ENCODE assay signal across 10 mouse cellular contexts in the genomic region with DNA sequence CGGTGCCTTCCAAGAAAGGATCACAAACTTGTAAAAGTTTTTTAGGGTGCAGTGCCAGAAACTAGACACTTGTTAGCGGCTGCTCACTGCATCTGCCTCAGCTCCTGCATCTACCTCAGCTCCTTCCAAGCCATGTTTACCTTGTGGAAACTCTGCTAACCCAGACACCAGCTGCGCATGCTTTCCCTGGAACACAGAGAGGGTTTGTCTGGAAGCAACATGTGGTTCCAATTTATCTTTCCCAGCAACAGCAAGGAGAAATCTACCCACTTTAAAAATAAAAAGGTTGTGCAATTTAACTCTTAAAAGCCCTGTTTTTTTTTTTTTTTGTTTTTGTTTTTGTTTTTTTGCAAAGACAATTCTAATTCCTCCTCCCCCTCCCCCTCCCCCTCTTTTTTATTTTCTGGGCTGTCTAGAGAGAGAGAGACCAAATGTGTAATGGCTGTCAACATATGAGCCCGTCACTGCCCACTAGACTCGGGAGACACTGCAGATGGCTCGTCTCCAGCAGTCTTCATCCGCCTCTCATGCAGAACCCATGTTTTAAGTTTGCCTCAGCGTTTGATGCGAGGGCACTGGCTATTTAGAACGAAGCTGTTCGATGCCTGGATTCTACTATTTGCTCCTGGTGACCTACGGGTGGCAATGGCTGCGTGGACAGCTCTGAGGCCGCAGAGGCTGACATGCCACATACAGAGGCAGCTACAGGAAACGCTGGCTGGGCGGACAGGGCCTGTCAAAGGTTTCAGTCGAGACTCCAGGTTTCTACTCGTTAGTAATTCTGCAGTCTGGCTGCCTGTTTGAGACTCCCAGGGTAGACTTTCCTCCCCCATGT.
DNase-seq lines count a peak whose midpoint lies in the region; ATAC-seq and TF ChIP-seq lines count a peak whose summit lies in the region.
"Had no signal": no experiment of that assay in that cellular context is flagged by ENCODE, and none has a peak within 500 bp of the region (broad histone marks: within the 10 kb centered on the region; RNA-seq: fewer than 3 reads in every experiment).

No protein-coding gene starts in this region.

- no peak for ATAC-seq in heart, embryonic 13.5 days (ENCODE audit: extremely low read depth, insufficient number of reproducible peaks, low FRiP score, low TSS enrichment)
- ATAC-seq in embryonic facial prominence, embryonic 12.5 days (ENCODE audit: insufficient number of reproducible peaks, insufficient read depth, low FRiP score, low TSS enrichment): peak; percentile 73; the same call in 1 of the 2 replicates
- ATAC-seq in limb, embryonic 12.5 days (ENCODE audit: insufficient number of reproducible peaks, insufficient read depth, low FRiP score, low TSS enrichment, low read depth): 0 out of 2 replicates have a peak, but pooled peaks have one; percentile 57
- no peak for ATAC-seq in midbrain, postnatal 0 days (ENCODE audit: low FRiP score)

- H3K27ac ChIP-seq in heart, embryonic 13.5 days (replicated peaks): peak overlapping the region; percentile 80
- peak overlapping the region; percentile 96 for H3K27ac ChIP-seq in embryonic facial prominence, embryonic 12.5 days
- peak overlapping the region; percentile 97 for H3K27ac ChIP-seq in limb, embryonic 12.5 days
- no peak overlapping the region for H3K27ac ChIP-seq in midbrain, postnatal 0 days (ENCODE audit: low read depth, low read length)

- no peaks in the 10 kb centered on the region for H3K9me3 ChIP-seq in heart, embryonic 13.5 days
- H3K9me3 ChIP-seq in embryonic facial prominence, embryonic 12.5 days: no peaks in the 10 kb centered on the region
- 0 out of 2 replicates have a peak, but pooled peaks cover 4% of the 10 kb centered on the region for H3K9me3 ChIP-seq in limb, embryonic 12.5 days
- no peaks in the 10 kb centered on the region for H3K9me3 ChIP-seq in midbrain, postnatal 0 days (ENCODE audit: low read length)

- H3K27me3 ChIP-seq in heart, embryonic 13.5 days (replicated peaks): no peaks in the 10 kb centered on the region
- no peaks in the 10 kb centered on the region for H3K27me3 ChIP-seq in embryonic facial prominence, embryonic 12.5 days
- H3K27me3 ChIP-seq in limb, embryonic 12.5 days: no peaks in the 10 kb centered on the region
- no peaks in the 10 kb centered on the region for H3K27me3 ChIP-seq in midbrain, postnatal 0 days (ENCODE audit: insufficient read depth, low read length)
- H3K27me3 ChIP-seq: megakaryocyte, embryonic 14.5 days had no signal

- 52% methylated on average over 18 of the region's 18 CpGs for WGBS in heart, embryonic 13.5 days
- 27% methylated on average over 18 of the region's 18 CpGs for WGBS in embryonic facial prominence, embryonic 12.5 days
- WGBS in limb, embryonic 12.5 days: 14% methylated on average over 18 of the region's 18 CpGs
- WGBS in midbrain, postnatal 0 days: 72% methylated on average over 18 of the region's 18 CpGs

- H3K4me3 ChIP-seq in heart, embryonic 13.5 days: no peak overlapping the region
- no peak overlapping the region for H3K4me3 ChIP-seq in embryonic facial prominence, embryonic 12.5 days
- H3K4me3 ChIP-seq in limb, embryonic 12.5 days (replicated peaks): no peak overlapping the region
- H3K4me3 ChIP-seq in midbrain, postnatal 0 days (ENCODE audit: low read depth, low read length): no peak overlapping the region

- peaks cover 78% of the 10 kb centered on the region for H3K4me1 ChIP-seq in heart, embryonic 13.5 days
- H3K4me1 ChIP-seq in embryonic facial prominence, embryonic 12.5 days: peaks cover 28% of the 10 kb centered on the region
- peaks cover 46% of the 10 kb centered on the region for H3K4me1 ChIP-seq in limb, embryonic 12.5 days (replicated peaks)
- no peaks in the 10 kb centered on the region for H3K4me1 ChIP-seq in midbrain, postnatal 0 days (ENCODE audit: insufficient read depth, low read length)

- no peak for TF ChIP-seq CTCF in midbrain, postnatal 0 days (IDR thresholded peaks at IDR 0.05)

- peak overlapping the region; percentile 34; the same call in 1 of the 2 replicates for H3K9ac ChIP-seq in heart, embryonic 13.5 days
- H3K9ac ChIP-seq in embryonic facial prominence, embryonic 12.5 days: no peak overlapping the region
- H3K9ac ChIP-seq in limb, embryonic 12.5 days (replicated peaks): no peak overlapping the region
- no peak overlapping the region for H3K9ac ChIP-seq in midbrain, postnatal 0 days (replicated peaks; ENCODE audit: low read length, poor library complexity, severe bottlenecking)

- no peaks in the 10 kb centered on the region; the same call in 1 of the 2 replicates for H3K36me3 ChIP-seq in heart, embryonic 13.5 days
- H3K36me3 ChIP-seq in embryonic facial prominence, embryonic 12.5 days: no peaks in the 10 kb centered on the region
- H3K36me3 ChIP-seq in limb, embryonic 12.5 days: no peaks in the 10 kb centered on the region
- no peaks in the 10 kb centered on the region for H3K36me3 ChIP-seq in midbrain, postnatal 0 days (ENCODE audit: insufficient read depth, low read length)

- peak overlapping the region; percentile 19; the same call in 1 of the 2 replicates for H3K4me2 ChIP-seq in heart, embryonic 13.5 days
- H3K4me2 ChIP-seq in embryonic facial prominence, embryonic 12.5 days (replicated peaks): peak overlapping the region; percentile 33
- peak overlapping the region; percentile 46 for H3K4me2 ChIP-seq in limb, embryonic 12.5 days
- H3K4me2 ChIP-seq in midbrain, postnatal 0 days (ENCODE audit: low read depth, low read length, poor library complexity, severe bottlenecking): no peak overlapping the region

- DNase-seq in heart, adult 11 months: no peak
- peak; percentile 87 for DNase-seq in NIH3T3 (ENCODE audit: low read depth)
- DNase-seq in midbrain, postnatal 0 days (ENCODE audit: low spot score): no peak
- no peak for DNase-seq in adrenal gland, adult (ENCODE audit: inconsistent age in 2 of 2, low spot score in 1 of 2)
- DNase-seq in urinary bladder, postnatal 10 days (ENCODE audit: low spot score): no peak
- DNase-seq: adrenal gland, postnatal 36 days had no signal

Comparison
In these comparisons a context has a peak if more than half of its experiments do, and no peak if none do; other contexts are left out.
1. ATAC-seq: peak in embryonic facial prominence, embryonic 12.5 days (single experiment) and limb, embryonic 12.5 days (single experiment); none in heart, embryonic 13.5 days (single experiment) and midbrain, postnatal 0 days (single experiment).